Mouse (Mus musculus): ENCODE data around the gene 1600002K03Rik. TPM values are rescaled to one million over a fixed set of nuclear protein-coding genes. Genes with fewer than 3 reads are reported as not detected.

Gene 1600002K03Rik
- polyA plus RNA-seq (2015; fragmentation: Illumina TruSeq; extraction: RNeasy Lipid Tissue Mini Kit (QIAGEN cat#74804); ENCODE audit: low read depth, low replicate concordance), result 10.3 TPM

GRCm38 (mm10) chr10:80172527-80173292 is at the start of gene 1600002K03Rik:
Gene 1600002K03Rik (plus strand): TSS chr10:80172944.

GRCm38 (mm10) chr10:80138553-80139438 is 33.9 kb upstream of the 1600002K03Rik start, which contains the start of gene Atp5d:
Gene Atp5d (plus strand): TSS chr10:80138632.

GRCm38 (mm10) chr10:80140666-80141035 is 32.1 kb upstream of the 1600002K03Rik start, which contains the start of gene Cbarp:
Gene Cbarp (minus strand): TSS chr10:80140835.

GRCm38 (mm10) chr10:80147719-80148601 is 24.8 kb upstream of the 1600002K03Rik start, which contains the start of gene Midn:
Gene Midn (plus strand): TSS chr10:80148272.

GRCm38 (mm10) chr10:80165392-80166128 is 7.2 kb upstream of the 1600002K03Rik start, which contains the start of gene Cirbp:
Gene Cirbp (plus strand): TSS chr10:80165985.

GRCm38 (mm10) chr10:80179068-80180051 is 6.6 kb downstream of the 1600002K03Rik start, which contains the start of gene Efna2:
Gene Efna2 (plus strand): TSS chr10:80179482.

Other genes with a start within 250 kb of the 1600002K03Rik start
- gene Arid3a, start 245.9 kb upstream of the 1600002K03Rik start, polyA plus RNA-seq (2015; fragmentation: Illumina TruSeq; extraction: RNeasy Lipid Tissue Mini Kit (QIAGEN cat#74804); ENCODE audit: low read depth, low replicate concordance), result 2.3 TPM
- gene Wdr18, start 212.8 kb upstream of the 1600002K03Rik start, polyA plus RNA-seq (2015; fragmentation: Illumina TruSeq; extraction: RNeasy Lipid Tissue Mini Kit (QIAGEN cat#74804); ENCODE audit: low read depth, low replicate concordance), result 34.3 TPM
- not detected for gene Grin3b, start 202.2 kb upstream of the 1600002K03Rik start, polyA plus RNA-seq (2015; fragmentation: Illumina TruSeq; extraction: RNeasy Lipid Tissue Mini Kit (QIAGEN cat#74804); ENCODE audit: low read depth, low replicate concordance)
- 89.3 TPM for gene Tmem259, start 188.6 kb upstream of the 1600002K03Rik start, polyA plus RNA-seq (2015; fragmentation: Illumina TruSeq; extraction: RNeasy Lipid Tissue Mini Kit (QIAGEN cat#74804); ENCODE audit: low read depth, low replicate concordance)
- 6.4 TPM for gene Cnn2, start 184.4 kb upstream of the 1600002K03Rik start, polyA plus RNA-seq (2015; fragmentation: Illumina TruSeq; extraction: RNeasy Lipid Tissue Mini Kit (QIAGEN cat#74804); ENCODE audit: low read depth, low replicate concordance)
- 8.2 TPM for gene Abca7, start 176.4 kb upstream of the 1600002K03Rik start, polyA plus RNA-seq (2015; fragmentation: Illumina TruSeq; extraction: RNeasy Lipid Tissue Mini Kit (QIAGEN cat#74804); ENCODE audit: low read depth, low replicate concordance)
- 3.5 TPM for gene Arhgap45, start 156.3 kb upstream of the 1600002K03Rik start, polyA plus RNA-seq (2015; fragmentation: Illumina TruSeq; extraction: RNeasy Lipid Tissue Mini Kit (QIAGEN cat#74804); ENCODE audit: low read depth, low replicate concordance)
- 134 TPM for gene Polr2e, start 133.1 kb upstream of the 1600002K03Rik start, polyA plus RNA-seq (2015; fragmentation: Illumina TruSeq; extraction: RNeasy Lipid Tissue Mini Kit (QIAGEN cat#74804); ENCODE audit: low read depth, low replicate concordance)
- 889 TPM for gene Gpx4, start 125.8 kb upstream of the 1600002K03Rik start, polyA plus RNA-seq (2015; fragmentation: Illumina TruSeq; extraction: RNeasy Lipid Tissue Mini Kit (QIAGEN cat#74804); ENCODE audit: low read depth, low replicate concordance)
- 11.7 TPM for gene Sbno2, start 67.4 kb upstream of the 1600002K03Rik start, polyA plus RNA-seq (2015; fragmentation: Illumina TruSeq; extraction: RNeasy Lipid Tissue Mini Kit (QIAGEN cat#74804); ENCODE audit: low read depth, low replicate concordance)
- gene Stk11, start 57.1 kb upstream of the 1600002K03Rik start, polyA plus RNA-seq (2015; fragmentation: Illumina TruSeq; extraction: RNeasy Lipid Tissue Mini Kit (QIAGEN cat#74804); ENCODE audit: low read depth, low replicate concordance), result 71.6 TPM
- 443 TPM for gene Atp5d, start 34.3 kb upstream of the 1600002K03Rik start, polyA plus RNA-seq (2015; fragmentation: Illumina TruSeq; extraction: RNeasy Lipid Tissue Mini Kit (QIAGEN cat#74804); ENCODE audit: low read depth, low replicate concordance)
- gene Cbarp, start 32.1 kb upstream of the 1600002K03Rik start, polyA plus RNA-seq (2015; fragmentation: Illumina TruSeq; extraction: RNeasy Lipid Tissue Mini Kit (QIAGEN cat#74804); ENCODE audit: low read depth, low replicate concordance), result 231 TPM
- gene Midn, start 24.7 kb upstream of the 1600002K03Rik start, polyA plus RNA-seq (2015; fragmentation: Illumina TruSeq; extraction: RNeasy Lipid Tissue Mini Kit (QIAGEN cat#74804); ENCODE audit: low read depth, low replicate concordance), result 29.1 TPM
- gene Cirbp, start 7.0 kb upstream of the 1600002K03Rik start, polyA plus RNA-seq (2015; fragmentation: Illumina TruSeq; extraction: RNeasy Lipid Tissue Mini Kit (QIAGEN cat#74804); ENCODE audit: low read depth, low replicate concordance), result 124 TPM
- gene Efna2, start 6.5 kb downstream of the 1600002K03Rik start, polyA plus RNA-seq (2015; fragmentation: Illumina TruSeq; extraction: RNeasy Lipid Tissue Mini Kit (QIAGEN cat#74804); ENCODE audit: low read depth, low replicate concordance), result 4.6 TPM
- 25.9 TPM for gene Mum1, start 53.5 kb downstream of the 1600002K03Rik start, polyA plus RNA-seq (2015; fragmentation: Illumina TruSeq; extraction: RNeasy Lipid Tissue Mini Kit (QIAGEN cat#74804); ENCODE audit: low read depth, low replicate concordance)
- gene Ndufs7, start 76.2 kb downstream of the 1600002K03Rik start, polyA plus RNA-seq (2015; fragmentation: Illumina TruSeq; extraction: RNeasy Lipid Tissue Mini Kit (QIAGEN cat#74804); ENCODE audit: low read depth, low replicate concordance), result 264 TPM
- 26.5 TPM for gene Gamt, start 88.1 kb downstream of the 1600002K03Rik start, polyA plus RNA-seq (2015; fragmentation: Illumina TruSeq; extraction: RNeasy Lipid Tissue Mini Kit (QIAGEN cat#74804); ENCODE audit: low read depth, low replicate concordance)
- 59.3 TPM for gene Dazap1, start 88.5 kb downstream of the 1600002K03Rik start, polyA plus RNA-seq (2015; fragmentation: Illumina TruSeq; extraction: RNeasy Lipid Tissue Mini Kit (QIAGEN cat#74804); ENCODE audit: low read depth, low replicate concordance)
- 2,153 TPM for gene Rps15, start 119.5 kb downstream of the 1600002K03Rik start, polyA plus RNA-seq (2015; fragmentation: Illumina TruSeq; extraction: RNeasy Lipid Tissue Mini Kit (QIAGEN cat#74804); ENCODE audit: low read depth, low replicate concordance)
- 48.2 TPM for gene Apc2, start 123.0 kb downstream of the 1600002K03Rik start, polyA plus RNA-seq (2015; fragmentation: Illumina TruSeq; extraction: RNeasy Lipid Tissue Mini Kit (QIAGEN cat#74804); ENCODE audit: low read depth, low replicate concordance)
- 50.9 TPM for gene 2310011J03Rik, start 147.6 kb downstream of the 1600002K03Rik start, polyA plus RNA-seq (2015; fragmentation: Illumina TruSeq; extraction: RNeasy Lipid Tissue Mini Kit (QIAGEN cat#74804); ENCODE audit: low read depth, low replicate concordance)
- 5.7 TPM for gene Pcsk4, start 156.6 kb downstream of the 1600002K03Rik start, polyA plus RNA-seq (2015; fragmentation: Illumina TruSeq; extraction: RNeasy Lipid Tissue Mini Kit (QIAGEN cat#74804); ENCODE audit: low read depth, low replicate concordance)
- gene Reep6, start 157.0 kb downstream of the 1600002K03Rik start, polyA plus RNA-seq (2015; fragmentation: Illumina TruSeq; extraction: RNeasy Lipid Tissue Mini Kit (QIAGEN cat#74804); ENCODE audit: low read depth, low replicate concordance), result 6.6 TPM
- 3.8 TPM for gene Adamtsl5, start 175.5 kb downstream of the 1600002K03Rik start, polyA plus RNA-seq (2015; fragmentation: Illumina TruSeq; extraction: RNeasy Lipid Tissue Mini Kit (QIAGEN cat#74804); ENCODE audit: low read depth, low replicate concordance)
- gene Plk5, start 183.5 kb downstream of the 1600002K03Rik start, polyA plus RNA-seq (2015; fragmentation: Illumina TruSeq; extraction: RNeasy Lipid Tissue Mini Kit (QIAGEN cat#74804); ENCODE audit: low read depth, low replicate concordance), result 18.6 TPM
- gene Mex3d, start 214.7 kb downstream of the 1600002K03Rik start, polyA plus RNA-seq (2015; fragmentation: Illumina TruSeq; extraction: RNeasy Lipid Tissue Mini Kit (QIAGEN cat#74804); ENCODE audit: low read depth, low replicate concordance), result 8.2 TPM
- 143 TPM for gene Mbd3, start 226.6 kb downstream of the 1600002K03Rik start, polyA plus RNA-seq (2015; fragmentation: Illumina TruSeq; extraction: RNeasy Lipid Tissue Mini Kit (QIAGEN cat#74804); ENCODE audit: low read depth, low replicate concordance)
- 727 TPM for gene Uqcr11, start 233.9 kb downstream of the 1600002K03Rik start, polyA plus RNA-seq (2015; fragmentation: Illumina TruSeq; extraction: RNeasy Lipid Tissue Mini Kit (QIAGEN cat#74804); ENCODE audit: low read depth, low replicate concordance)